Mouse (Mus musculus): Measurements from ENCODE around the gene Tapbpl. TPM values are rescaled to one million over a fixed set of nuclear protein-coding genes. Genes with fewer than 3 reads are reported as not detected.
A peak's percentile ranks its signal among the peaks of the same experiment; 100 is the strongest.

The Tapbpl gene
- polyA plus RNA-seq, 1 experiment: 45.1 TPM

DNA sequence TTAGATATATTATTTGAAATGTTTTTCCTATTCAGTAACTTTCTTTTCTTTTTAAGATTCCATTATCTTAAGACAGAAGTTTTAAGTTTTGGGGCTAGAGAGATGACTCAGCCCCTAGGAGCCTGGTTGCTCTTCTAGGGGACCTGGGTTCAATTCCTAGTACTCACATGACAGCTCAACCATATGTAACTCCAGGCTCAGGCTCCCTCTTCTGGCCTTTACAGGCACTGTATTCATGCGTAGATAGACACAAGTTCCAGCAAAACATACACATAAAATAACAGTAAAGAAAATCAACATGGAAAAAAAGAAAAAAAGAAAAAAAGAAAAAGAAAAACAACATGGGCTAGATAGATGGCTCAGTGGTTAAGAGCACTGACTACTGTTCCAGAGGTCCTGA lies 21.2 kb downstream of the Tapbpl start:
- Histone ChIP-seq H3K4me3 (ENCODE audit: low read depth, low read length) (no peak overlapping the region), H3K27ac (ENCODE audit: insufficient read depth, low read depth, low read length) (no peak overlapping the region), H3K36me3 (ENCODE audit: control insufficient read depth, insufficient read depth, low read length) (no peaks in the 10 kb centered on the region), H3K27me3 (ENCODE audit: control insufficient read depth, insufficient read depth, low read length) (no peaks in the 10 kb centered on the region), H3K4me1 (ENCODE audit: control insufficient read depth, insufficient read depth, insufficient read length, low read length) (no peaks in the 10 kb centered on the region)
- TF ChIP-seq CTCF (IDR thresholded peaks at IDR 0.05; ENCODE audit: extremely low read depth, insufficient read length, insufficient replicate concordance, low read depth, low read length) (no peak), POLR2A (IDR thresholded peaks at IDR 0.05; ENCODE audit: low read depth, low read length) (no peak)
- 88% methylated on average over 1 of the region's 1 CpGs for WGBS

GRCm38 (mm10) chr6:125197166-125197565 lies 34.5 kb downstream of the Tapbpl start:
- WGBS: 81% methylated on average over 5 of the region's 5 CpGs
- TF ChIP-seq CTCF (IDR thresholded peaks at IDR 0.05; ENCODE audit: extremely low read depth, insufficient read length, insufficient replicate concordance, low read depth, low read length) (no peak), POLR2A (IDR thresholded peaks at IDR 0.05; ENCODE audit: low read depth, low read length) (no peak)
- Histone ChIP-seq H3K27ac (ENCODE audit: insufficient read depth, low read depth, low read length) (no peak overlapping the region), H3K27me3 (ENCODE audit: control insufficient read depth, insufficient read depth, low read length) (no peaks in the 10 kb centered on the region), H3K36me3 (ENCODE audit: control insufficient read depth, insufficient read depth, low read length) (peaks cover 11% of the 10 kb centered on the region), H3K4me3 (ENCODE audit: low read depth, low read length) (no peak overlapping the region), H3K4me1 (ENCODE audit: control insufficient read depth, insufficient read depth, insufficient read length, low read length) (peaks cover 3% of the 10 kb centered on the region; the same call in 1 of the 2 replicates)

GRCm38 (mm10) chr6:125196301-125196700 lies 35.4 kb downstream of the Tapbpl start:
- TF ChIP-seq CTCF (IDR thresholded peaks at IDR 0.05; ENCODE audit: extremely low read depth, insufficient read length, insufficient replicate concordance, low read depth, low read length) (no peak), POLR2A (IDR thresholded peaks at IDR 0.05; ENCODE audit: low read depth, low read length) (no peak)

DNA sequence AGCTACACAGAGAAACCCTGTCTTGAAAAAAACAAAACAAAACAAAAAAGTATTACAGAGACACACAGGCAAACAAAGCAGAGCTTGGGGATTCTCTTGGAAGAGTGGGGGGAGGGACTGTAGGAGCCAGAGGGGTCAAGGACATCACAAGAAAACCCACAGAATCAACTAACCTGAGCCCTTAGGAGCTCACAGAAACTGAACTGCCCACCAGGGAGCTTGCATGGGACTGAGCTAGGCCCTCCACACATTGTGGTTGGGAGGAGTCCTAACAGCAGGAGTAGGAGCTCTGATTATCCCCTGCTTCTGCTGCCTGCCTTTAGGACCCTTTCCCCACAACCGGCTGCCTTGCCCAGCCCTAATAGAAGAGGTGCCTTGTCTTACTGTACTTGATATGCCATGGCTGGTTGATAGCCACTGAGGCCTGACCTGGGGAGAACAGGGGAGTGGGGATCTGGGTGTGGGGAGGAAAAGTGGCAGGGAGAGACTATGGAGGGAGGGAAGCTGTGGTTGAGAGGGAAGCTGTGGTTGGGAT lies 36.1 kb downstream of the Tapbpl start:
- WGBS: 75% methylated on average over 1 of the region's 1 CpGs
- Histone ChIP-seq H3K4me1 (ENCODE audit: control insufficient read depth, insufficient read depth, insufficient read length, low read length) (peaks cover 3% of the 10 kb centered on the region; the same call in 1 of the 2 replicates), H3K27me3 (ENCODE audit: control insufficient read depth, insufficient read depth, low read length) (no peaks in the 10 kb centered on the region), H3K27ac (ENCODE audit: insufficient read depth, low read depth, low read length) (no peak overlapping the region), H3K4me3 (ENCODE audit: low read depth, low read length) (no peak overlapping the region), H3K36me3 (ENCODE audit: control insufficient read depth, insufficient read depth, low read length) (peaks cover 11% of the 10 kb centered on the region)
- TF ChIP-seq CTCF (IDR thresholded peaks at IDR 0.05; ENCODE audit: extremely low read depth, insufficient read length, insufficient replicate concordance, low read depth, low read length): no peak
- no peak for TF ChIP-seq POLR2A (IDR thresholded peaks at IDR 0.05; ENCODE audit: low read depth, low read length)

More at GRCm38 (mm10) chr6:125196301-125196700, 35.4 kb downstream of the Tapbpl start:
- WGBS: 79% methylated on average over 3 of the region's 3 CpGs
- H3K27ac ChIP-seq (ENCODE audit: insufficient read depth, low read depth, low read length): no peak overlapping the region
- peaks cover 11% of the 10 kb centered on the region for H3K36me3 ChIP-seq (ENCODE audit: control insufficient read depth, insufficient read depth, low read length)
- peaks cover 3% of the 10 kb centered on the region; the same call in 1 of the 2 replicates for H3K4me1 ChIP-seq (ENCODE audit: control insufficient read depth, insufficient read depth, insufficient read length, low read length)
- H3K4me3 ChIP-seq (ENCODE audit: low read depth, low read length): no peak overlapping the region
- H3K27me3 ChIP-seq (ENCODE audit: control insufficient read depth, insufficient read depth, low read length): no peaks in the 10 kb centered on the region

DNA sequence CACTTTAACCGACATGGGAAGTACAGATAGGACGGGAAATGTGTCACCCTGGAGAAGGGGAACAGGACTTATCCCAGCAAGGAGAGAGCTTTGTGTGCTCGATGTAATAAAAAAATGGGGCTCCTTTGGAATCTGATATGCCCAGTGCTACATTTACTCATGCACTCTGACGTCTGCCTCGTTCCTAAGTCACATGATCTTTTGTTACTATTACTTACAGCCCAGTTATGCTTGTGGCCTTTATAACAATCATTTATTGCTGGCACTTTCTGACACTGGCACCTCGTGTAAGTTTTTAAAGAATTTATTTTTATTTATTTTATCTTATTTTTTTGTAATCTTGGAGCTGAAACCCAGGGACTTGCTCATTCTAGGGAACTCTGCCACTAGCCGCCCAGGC lies 38.3 kb downstream of the Tapbpl start:
- H3K36me3 ChIP-seq (ENCODE audit: control insufficient read depth, insufficient read depth, low read length): peaks cover 11% of the 10 kb centered on the region
- peaks cover 3% of the 10 kb centered on the region; the same call in 1 of the 2 replicates for H3K4me1 ChIP-seq (ENCODE audit: control insufficient read depth, insufficient read depth, insufficient read length, low read length)
- TF ChIP-seq POLR2A (IDR thresholded peaks at IDR 0.05; ENCODE audit: low read depth, low read length) (no peak), CTCF (IDR thresholded peaks at IDR 0.05; ENCODE audit: extremely low read depth, insufficient read length, insufficient replicate concordance, low read depth, low read length) (no peak)
- H3K27ac ChIP-seq (ENCODE audit: insufficient read depth, low read depth, low read length): no peak overlapping the region
- WGBS: 28% methylated on average over 7 of the region's 7 CpGs
- H3K4me3 ChIP-seq (ENCODE audit: low read depth, low read length): no peak overlapping the region
- no peaks in the 10 kb centered on the region for H3K27me3 ChIP-seq (ENCODE audit: control insufficient read depth, insufficient read depth, low read length)

GRCm38 (mm10) chr6:125192841-125193240 lies 38.8 kb downstream of the Tapbpl start:
- Histone ChIP-seq H3K27ac (ENCODE audit: insufficient read depth, low read depth, low read length) (peak overlapping the region; percentile 99), H3K4me1 (ENCODE audit: control insufficient read depth, insufficient read depth, insufficient read length, low read length) (peaks cover 3% of the 10 kb centered on the region; the same call in 1 of the 2 replicates), H3K36me3 (ENCODE audit: control insufficient read depth, insufficient read depth, low read length) (peaks cover 11% of the 10 kb centered on the region), H3K4me3 (ENCODE audit: low read depth, low read length) (peak overlapping the region; percentile 94), H3K27me3 (ENCODE audit: control insufficient read depth, insufficient read depth, low read length) (no peaks in the 10 kb centered on the region)
- TF ChIP-seq CTCF (IDR thresholded peaks at IDR 0.05; ENCODE audit: extremely low read depth, insufficient read length, insufficient replicate concordance, low read depth, low read length): no peak
- TF ChIP-seq POLR2A (IDR thresholded peaks at IDR 0.05; ENCODE audit: low read depth, low read length): no peak
- WGBS: 18% methylated on average over 5 of the region's 5 CpGs

- TF ChIP-seq POLR2A (IDR thresholded peaks at IDR 0.05; ENCODE audit: low read depth, low read length) (peak; percentile 29; the same call in 1 of the 2 replicates), CTCF (IDR thresholded peaks at IDR 0.05; ENCODE audit: extremely low read depth, insufficient read length, insufficient replicate concordance, low read depth, low read length) (no peak)
- Histone ChIP-seq H3K4me1 (ENCODE audit: control insufficient read depth, insufficient read depth, insufficient read length, low read length) (peaks cover 3% of the 10 kb centered on the region; the same call in 1 of the 2 replicates), H3K4me3 (ENCODE audit: low read depth, low read length) (peak overlapping the region; percentile 94), H3K36me3 (ENCODE audit: control insufficient read depth, insufficient read depth, low read length) (peaks cover 15% of the 10 kb centered on the region), H3K27me3 (ENCODE audit: control insufficient read depth, insufficient read depth, low read length) (no peaks in the 10 kb centered on the region), H3K27ac (ENCODE audit: insufficient read depth, low read depth, low read length) (peak overlapping the region; percentile 99)
- under 1% methylated on average over 34 of the region's 34 CpGs for WGBS
These were observed 39.5 kb downstream of the Tapbpl start for GRCm38 (mm10) chr6:125192016-125192714.
